Comparison of ENCODE assay signal across 24 mouse cellular contexts in the genomic region with DNA sequence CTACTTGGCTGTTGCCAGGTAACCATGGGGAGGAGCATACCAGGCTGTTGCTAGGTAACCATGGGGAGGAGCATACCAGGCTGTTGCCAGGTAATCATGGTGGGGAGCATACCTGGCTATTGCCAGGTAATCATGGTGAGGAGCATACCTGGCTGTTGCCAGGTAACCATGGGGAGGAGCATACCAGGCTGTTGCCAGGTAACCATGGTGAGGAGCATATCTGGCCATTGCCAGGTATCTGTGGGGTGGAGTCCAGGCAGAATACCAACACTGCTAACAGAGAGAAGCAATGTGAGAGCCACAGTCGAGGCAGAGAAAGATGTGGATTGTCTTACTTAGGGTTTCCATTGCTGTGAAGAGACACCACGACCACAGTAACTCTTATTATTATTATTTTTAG.
A peak's percentile ranks its signal among the peaks of the same experiment; 100 is the strongest.
DNase-seq lines count a peak whose midpoint lies in the region; ATAC-seq and TF ChIP-seq lines count a peak whose summit lies in the region.
"Had no signal": no experiment of that assay in that cellular context is flagged by ENCODE, and none has a peak within 500 bp of the region (broad histone marks: within the 10 kb centered on the region; RNA-seq: fewer than 3 reads in every experiment).

No protein-coding gene starts in this region.

- no peaks in the 10 kb centered on the region for H3K4me1 ChIP-seq in hindbrain, postnatal 0 days (ENCODE audit: insufficient read depth, low read length)
- peaks cover 44% of the 10 kb centered on the region for H3K4me1 ChIP-seq in hindbrain, embryonic 10.5 days (replicated peaks)

- H3K9ac ChIP-seq in hindbrain, postnatal 0 days (replicated peaks; ENCODE audit: low read length): no peak overlapping the region
- H3K9ac ChIP-seq: embryonic facial prominence, embryonic 13.5 days; embryonic facial prominence, embryonic 15.5 days; forebrain, embryonic 12.5 days; forebrain, embryonic 15.5 days had no signal

- H3K27ac ChIP-seq in hindbrain, postnatal 0 days: no peak overlapping the region
- H3K27ac ChIP-seq in hindbrain, embryonic 10.5 days: no peak overlapping the region
- H3K27ac ChIP-seq: embryonic facial prominence, embryonic 13.5 days; embryonic facial prominence, embryonic 15.5 days; forebrain, embryonic 12.5 days; forebrain, embryonic 15.5 days had no signal

- H3K27me3 ChIP-seq in hindbrain, postnatal 0 days (ENCODE audit: insufficient read depth, low read length): no peaks in the 10 kb centered on the region
- peaks cover 16% of the 10 kb centered on the region for H3K27me3 ChIP-seq in hindbrain, embryonic 10.5 days (ENCODE audit: insufficient read depth, poor library complexity, severe bottlenecking)
- H3K27me3 ChIP-seq: forebrain, embryonic 15.5 days; Patski had no signal

- no peak overlapping the region for H3K4me3 ChIP-seq in hindbrain, postnatal 0 days (ENCODE audit: low read length)
- no peak overlapping the region for H3K4me3 ChIP-seq in hindbrain, embryonic 10.5 days
- H3K4me3 ChIP-seq: embryonic facial prominence, embryonic 13.5 days; embryonic facial prominence, embryonic 15.5 days; erythroblast, embryonic 14.5 days; forebrain, embryonic 10.5 days; forebrain, embryonic 12.5 days; forebrain, embryonic 15.5 days had no signal

- no peak for TF ChIP-seq CTCF in hindbrain, postnatal 0 days (IDR thresholded peaks at IDR 0.05; ENCODE audit: low read depth)

- WGBS in hindbrain, postnatal 0 days: 90% methylated on average over 2 of the region's 2 CpGs
- WGBS in hindbrain, embryonic 10.5 days: 92% methylated on average over 2 of the region's 2 CpGs

- peak; percentile 27 for DNase-seq in hindbrain, postnatal 0 days (ENCODE audit: low spot score)
- DNase-seq in hindbrain, embryonic 10.5 days (ENCODE audit: low spot score): no peak
- peak; percentile 81 for DNase-seq in R1 (ENCODE audit: low read depth, low spot score)
- DNase-seq in adrenal gland, adult (ENCODE audit: inconsistent age in 2 of 2, low spot score in 1 of 2): no peak
- no peak for DNase-seq in right cerebral cortex, postnatal 4 days
- DNase-seq: adrenal gland, adult 2 months; adrenal gland, postnatal 10 days; adrenal gland, postnatal 25 days; cerebellum, adult 11 months; cerebellum, adult 18-20 months; cerebellum, adult 8-10 months; cerebellum, adult 9-11 months; cerebellum, postnatal 14 days; cerebellum, postnatal 36 days; embryo, embryonic 11 days had no signal

- no peaks in the 10 kb centered on the region for H3K36me3 ChIP-seq in hindbrain, postnatal 0 days (ENCODE audit: insufficient read depth, low read length)
- no peaks in the 10 kb centered on the region for H3K36me3 ChIP-seq in hindbrain, embryonic 10.5 days
- H3K36me3 ChIP-seq: embryonic facial prominence, embryonic 13.5 days; embryonic facial prominence, embryonic 15.5 days; forebrain, embryonic 10.5 days; forebrain, embryonic 12.5 days; forebrain, embryonic 15.5 days; G1E had no signal

- ATAC-seq in hindbrain, postnatal 0 days: no peak
- ATAC-seq: activated CD4-positive, CD25-positive, alpha-beta regulatory T cell, adult 4 months; forebrain, embryonic 15.5 days; Patski had no signal

- H3K9me3 ChIP-seq in hindbrain, postnatal 0 days (ENCODE audit: low read length): no peaks in the 10 kb centered on the region
- H3K9me3 ChIP-seq in hindbrain, embryonic 10.5 days: peaks cover 13% of the 10 kb centered on the region; the same call in 1 of the 2 replicates
- H3K9me3 ChIP-seq: embryonic facial prominence, embryonic 13.5 days; embryonic facial prominence, embryonic 15.5 days; forebrain, embryonic 15.5 days had no signal

- no peak overlapping the region for H3K4me2 ChIP-seq in hindbrain, postnatal 0 days (ENCODE audit: low read depth, low read length)
- H3K4me2 ChIP-seq: embryonic facial prominence, embryonic 13.5 days; embryonic facial prominence, embryonic 15.5 days; forebrain, embryonic 12.5 days; forebrain, embryonic 15.5 days had no signal

Comparison
In these comparisons a context has a peak if more than half of its experiments do, and no peak if none do; other contexts are left out.
1. DNase-seq: peak in hindbrain, postnatal 0 days (single experiment) and R1 (single experiment); none in hindbrain, embryonic 10.5 days (single experiment), adrenal gland, adult (0 of 2) and right cerebral cortex, postnatal 4 days (single experiment).